Mouse (Mus musculus) heart, postnatal 14 days (tissue): ENCODE measurements around the gene Tma7. TPM values are rescaled to one million over a fixed set of nuclear protein-coding genes. Genes with fewer than 3 reads are reported as not detected.
A peak's percentile ranks its signal among the peaks of the same experiment; 100 is the strongest.

Source experiments
- DNase-seq, 2 experiments: peaks; one replicate each; pipeline ENCODE4 v3.0.0; 2021 to 2022
- intact Hi-C: fragments of 180-260 bp; cut with DNase I; formaldehyde crosslinking; loops from one replicate; pipeline ENCODE4 v1.15.1; 2025
- total RNA-seq, 2 experiments: library from RNA; stranded (reverse); gene quantifications; 2 replicates each; pipeline ENCODE4 v1.2.3; 2021

The Tma7 gene
- total RNA-seq, 2 experiments from 2014 or later: 220 to 279 TPM

DNA sequence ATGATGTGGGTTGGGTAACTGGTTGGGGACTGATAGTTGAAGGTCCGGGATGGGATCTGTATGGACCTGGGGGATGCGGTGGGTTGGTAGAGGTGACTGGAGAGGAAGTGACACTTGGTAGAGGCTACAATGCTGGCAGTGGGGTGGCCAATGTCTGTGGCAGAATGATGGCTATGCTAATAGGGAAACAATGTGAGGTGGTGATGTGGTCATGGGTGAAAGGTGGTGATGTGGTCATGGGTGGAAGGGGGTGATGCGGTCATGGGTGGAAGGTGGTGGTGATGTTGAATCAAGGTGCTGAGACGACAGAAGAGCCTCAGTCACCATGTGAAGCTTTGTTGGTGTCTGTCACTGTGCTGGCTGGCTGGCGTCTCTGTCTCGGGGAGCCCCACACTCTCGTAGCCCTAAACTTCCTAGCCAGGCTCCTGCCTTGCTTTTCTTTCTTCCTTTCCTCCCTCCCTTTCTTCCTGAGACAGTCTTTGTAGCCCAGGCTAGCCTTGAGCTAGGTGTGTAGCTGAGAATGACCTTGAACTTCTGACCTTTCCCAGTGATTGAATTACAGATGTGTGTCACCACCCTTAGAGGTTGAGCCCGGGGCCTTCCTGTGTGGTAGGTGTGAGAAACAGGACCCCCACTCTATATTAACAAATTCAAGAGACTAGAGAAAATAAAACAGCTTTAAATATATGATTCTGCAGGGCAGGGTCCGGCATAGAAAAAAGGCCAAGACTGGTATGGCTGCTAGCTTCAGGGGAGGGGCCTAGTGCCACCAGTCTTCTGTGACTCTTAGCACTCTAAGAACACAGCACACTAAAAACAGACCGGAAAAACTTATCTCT, 30.5 kb downstream of the Tma7 start:
- intact Hi-C loops: no loop called here
- peak in 1 of 2 experiments; percentile 1 for DNase-seq

DNA sequence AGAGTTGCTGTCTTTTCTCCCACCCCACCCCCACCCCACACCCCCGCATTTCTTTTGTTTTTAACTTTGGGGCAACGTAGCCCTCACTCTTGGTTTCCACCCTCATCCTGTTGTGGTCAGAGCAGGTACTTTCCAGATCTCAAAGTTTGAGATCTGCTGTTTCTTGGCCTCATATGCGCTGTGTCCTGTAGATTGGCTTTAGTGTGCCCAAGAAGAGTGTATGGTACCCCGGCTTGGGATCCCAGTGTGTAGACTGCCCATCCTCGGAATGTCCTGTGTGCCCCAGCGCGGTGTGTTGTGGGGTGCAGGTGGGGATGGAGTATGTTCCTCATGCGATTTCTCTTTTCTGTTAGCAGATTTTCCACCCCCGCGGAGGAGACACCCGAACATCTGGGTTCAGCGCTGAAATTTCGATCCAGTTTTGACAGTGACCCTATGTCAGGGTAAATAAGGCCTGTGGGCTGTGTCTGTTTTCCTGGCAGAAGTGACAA, 31.3 kb downstream of the Tma7 start:
- intact Hi-C loops: no loop called here
- DNase-seq: peak in 1 of 2 experiments; percentile 0

DNA sequence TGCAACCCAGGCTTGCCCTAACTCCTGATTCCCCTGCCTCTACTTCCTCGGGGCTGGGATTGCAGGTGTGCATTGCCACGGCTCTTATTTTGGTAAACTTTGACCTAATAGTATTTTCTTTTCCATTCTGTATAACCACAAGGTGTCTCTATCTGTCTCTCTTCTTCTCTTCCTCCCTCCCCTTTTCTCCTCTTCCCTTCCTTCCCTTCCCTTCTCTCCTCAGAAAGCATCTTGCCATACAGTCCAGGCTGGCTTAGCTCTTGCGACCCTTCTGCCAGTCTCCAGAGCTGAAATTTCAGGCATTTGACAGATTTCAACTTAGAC, 31.8 kb downstream of the Tma7 start:
- intact Hi-C loops: no loop called here
- peak in 1 of 2 experiments; percentile 0 for DNase-seq

DNA sequence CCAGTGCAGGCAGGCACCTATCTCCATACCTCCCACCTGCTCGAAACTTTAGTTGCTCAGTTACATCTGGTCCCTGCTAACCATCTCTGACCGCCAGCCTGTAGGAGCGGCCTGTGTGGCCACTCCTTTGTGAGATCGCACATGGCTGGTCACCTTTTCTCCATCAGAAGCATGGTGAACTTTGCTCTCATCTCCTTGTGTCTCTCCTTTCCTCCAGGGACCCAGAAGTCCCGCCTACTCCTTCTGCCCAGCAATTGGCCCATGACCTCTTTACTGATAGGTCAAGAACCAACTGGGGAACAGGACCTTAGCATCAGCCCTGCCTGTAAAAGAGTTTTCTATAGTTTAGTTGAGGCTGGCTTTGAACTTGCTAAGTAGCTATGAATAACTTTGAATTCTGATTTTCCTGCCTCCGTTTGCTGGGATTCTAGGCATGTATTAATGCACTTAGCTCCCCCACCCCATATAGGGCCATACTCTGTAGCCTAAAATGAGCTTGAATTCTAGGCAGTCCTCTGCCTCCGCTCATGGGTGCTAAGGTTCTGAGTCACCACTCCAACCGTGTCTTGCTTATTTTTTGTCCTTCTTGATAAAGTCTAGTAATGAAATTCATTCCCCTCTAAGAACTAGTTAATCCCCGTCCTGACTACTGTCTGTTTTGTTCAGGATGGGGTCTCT, 32.3 kb downstream of the Tma7 start:
- intact Hi-C loops: no loop called here
- peak in 1 of 2 experiments; percentile 1 for DNase-seq

DNA sequence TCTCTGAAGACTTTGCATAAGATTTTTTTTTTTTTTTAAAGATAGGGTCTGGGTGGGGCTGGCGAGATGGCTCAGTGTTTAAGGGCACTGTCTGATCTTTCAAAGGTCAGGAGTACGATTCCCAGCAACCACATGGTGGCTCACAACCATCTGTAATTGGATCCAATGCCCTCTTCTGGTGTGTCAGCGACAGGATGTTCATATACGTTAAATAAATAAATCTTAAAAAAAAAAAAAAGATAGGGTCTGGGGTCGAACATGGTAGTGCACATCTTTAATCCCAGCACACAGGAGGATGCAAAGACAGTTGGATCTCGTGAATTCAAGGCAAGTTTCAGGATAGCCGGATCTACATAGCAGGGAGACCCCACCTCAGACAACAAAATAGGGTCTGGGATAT, 33.1 kb downstream of the Tma7 start:
- DNase-seq: no peak
- intact Hi-C loops: no loop called here

DNA sequence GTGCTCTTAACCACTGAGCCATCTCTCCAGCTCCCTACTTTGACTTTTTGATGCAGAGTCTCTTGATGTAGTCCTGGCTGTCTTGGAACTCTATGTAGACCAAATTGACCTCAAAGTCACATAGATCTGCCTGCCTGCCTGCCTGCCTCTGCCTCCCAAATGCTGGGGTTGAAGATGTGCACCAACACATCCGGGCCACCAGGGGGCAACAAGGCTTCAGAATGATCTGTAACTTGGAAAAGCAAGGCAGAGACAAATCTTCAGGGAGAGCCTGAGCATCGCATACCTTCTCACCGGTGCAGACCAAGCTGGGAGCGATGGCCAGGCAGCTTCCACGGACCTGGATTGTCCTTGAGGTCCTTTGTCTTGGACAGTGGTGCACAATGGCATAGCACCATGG, 36.1 kb downstream of the Tma7 start:
- intact Hi-C loops: no loop called here

DNA sequence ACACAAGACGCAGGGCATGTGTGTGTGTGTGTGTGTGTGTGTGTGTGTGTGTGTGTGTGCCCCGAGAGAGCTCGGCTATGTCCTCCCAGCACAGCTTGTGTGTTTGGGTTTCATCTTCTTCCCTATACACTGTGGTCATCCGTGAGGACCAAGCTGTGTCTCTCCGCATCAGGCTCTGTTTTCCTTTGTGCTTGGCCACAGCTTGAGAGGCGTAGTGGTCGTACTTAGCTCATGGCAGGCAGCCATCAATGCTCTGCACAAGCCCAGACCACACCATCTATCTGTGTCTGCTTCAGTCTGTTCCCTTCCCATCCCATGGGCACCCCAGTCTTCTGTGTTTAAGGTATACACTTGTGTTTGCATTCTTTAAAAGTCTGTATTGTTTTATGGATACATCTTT, 41.0 kb downstream of the Tma7 start:
- intact Hi-C loops: no loop called here
- DNase-seq: no peak

More for the DNA sequence above, 36.1 kb downstream of the Tma7 start:
- DNase-seq: peak; percentile 55 to 68

DNA sequence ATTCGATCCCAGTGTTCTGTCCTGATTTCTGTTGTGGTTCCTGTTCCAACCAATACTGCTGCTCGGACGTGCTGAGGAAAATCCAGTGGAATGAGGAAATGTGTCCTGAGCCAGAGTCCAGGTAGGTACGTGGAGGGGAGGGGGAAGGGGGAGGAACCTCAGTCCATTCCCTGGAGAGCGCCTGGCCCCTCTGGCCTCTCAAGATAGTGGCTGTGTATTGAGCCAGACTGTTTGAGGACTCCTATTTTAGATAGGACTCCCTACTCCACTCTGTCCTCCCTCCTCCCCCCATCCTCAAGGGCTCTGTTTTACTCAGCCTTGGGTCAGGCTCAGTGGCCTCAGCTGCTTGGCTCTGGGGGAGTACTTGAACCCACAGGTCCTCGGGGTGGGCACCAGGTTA, 41.5 kb downstream of the Tma7 start:
- DNase-seq: peak in 1 of 2 experiments; percentile 2
- intact Hi-C loops: no loop called here

DNA sequence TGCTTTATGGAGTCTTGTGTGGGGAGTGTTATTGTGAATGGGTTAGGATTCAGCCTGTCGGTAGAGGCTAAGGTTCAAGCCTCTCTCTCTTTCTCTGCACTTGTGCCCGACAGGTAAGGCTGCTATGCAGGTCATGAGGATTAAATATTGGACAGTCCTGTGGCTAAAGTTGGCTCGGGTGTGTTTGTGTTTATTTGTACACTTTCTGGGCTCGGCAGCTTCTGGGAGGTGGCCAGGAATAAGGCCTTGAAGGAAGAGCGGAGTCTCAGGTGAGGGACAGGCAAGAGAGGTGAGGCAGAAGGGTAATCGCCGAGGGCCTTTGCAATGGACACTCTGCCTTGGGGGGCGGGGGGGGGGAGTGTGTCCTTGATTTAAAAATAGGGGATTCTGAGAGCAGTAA, 42.2 kb downstream of the Tma7 start:
- intact Hi-C loops: no loop called here
- DNase-seq: no peak

DNA sequence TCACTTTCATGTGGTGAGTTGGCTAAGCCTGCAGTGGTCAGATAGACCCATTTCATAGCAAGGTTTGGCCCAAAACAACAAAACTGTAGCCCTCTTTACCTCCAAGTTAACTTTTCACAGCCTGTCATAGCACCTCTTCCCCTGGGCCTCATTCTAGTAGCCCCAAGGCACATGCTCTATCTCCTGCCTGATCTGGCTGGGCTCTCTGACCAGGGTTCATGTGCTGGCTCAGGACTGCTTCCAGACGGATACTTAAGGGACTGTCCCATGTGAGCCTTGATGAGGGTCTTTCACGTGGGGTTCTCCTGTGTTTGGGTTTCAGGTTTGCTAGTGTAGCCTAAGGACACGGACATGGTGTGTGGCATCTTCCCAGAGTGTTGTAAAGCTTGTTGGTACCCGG, 42.7 kb downstream of the Tma7 start:
- no peak for DNase-seq
- intact Hi-C loops: no loop called here

DNA sequence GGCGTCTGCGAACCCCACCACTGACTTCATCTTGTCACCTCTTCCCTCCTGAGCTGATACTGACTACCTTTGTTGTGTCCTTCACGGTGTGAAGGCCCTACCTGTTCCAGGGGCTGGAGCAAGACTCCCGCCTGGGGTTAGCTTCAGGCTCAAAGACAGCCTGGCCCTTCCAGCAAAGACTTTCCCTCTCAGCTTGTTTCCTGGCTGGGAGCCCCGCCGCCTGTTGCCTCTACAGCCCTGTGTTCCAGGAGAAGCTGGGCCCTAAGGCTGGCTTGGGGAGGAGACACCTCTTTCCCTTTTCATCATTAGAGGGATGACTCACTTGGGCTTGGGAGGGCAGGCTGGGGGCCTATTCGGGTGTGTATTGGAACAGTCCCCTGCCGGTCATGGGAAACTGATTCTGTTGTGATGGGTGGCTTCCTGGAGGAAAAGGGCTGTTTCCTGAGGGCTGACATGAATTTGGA, 43.5 kb downstream of the Tma7 start:
- DNase-seq: peak; percentile 59 to 66
- intact Hi-C loops: no loop called here

DNA sequence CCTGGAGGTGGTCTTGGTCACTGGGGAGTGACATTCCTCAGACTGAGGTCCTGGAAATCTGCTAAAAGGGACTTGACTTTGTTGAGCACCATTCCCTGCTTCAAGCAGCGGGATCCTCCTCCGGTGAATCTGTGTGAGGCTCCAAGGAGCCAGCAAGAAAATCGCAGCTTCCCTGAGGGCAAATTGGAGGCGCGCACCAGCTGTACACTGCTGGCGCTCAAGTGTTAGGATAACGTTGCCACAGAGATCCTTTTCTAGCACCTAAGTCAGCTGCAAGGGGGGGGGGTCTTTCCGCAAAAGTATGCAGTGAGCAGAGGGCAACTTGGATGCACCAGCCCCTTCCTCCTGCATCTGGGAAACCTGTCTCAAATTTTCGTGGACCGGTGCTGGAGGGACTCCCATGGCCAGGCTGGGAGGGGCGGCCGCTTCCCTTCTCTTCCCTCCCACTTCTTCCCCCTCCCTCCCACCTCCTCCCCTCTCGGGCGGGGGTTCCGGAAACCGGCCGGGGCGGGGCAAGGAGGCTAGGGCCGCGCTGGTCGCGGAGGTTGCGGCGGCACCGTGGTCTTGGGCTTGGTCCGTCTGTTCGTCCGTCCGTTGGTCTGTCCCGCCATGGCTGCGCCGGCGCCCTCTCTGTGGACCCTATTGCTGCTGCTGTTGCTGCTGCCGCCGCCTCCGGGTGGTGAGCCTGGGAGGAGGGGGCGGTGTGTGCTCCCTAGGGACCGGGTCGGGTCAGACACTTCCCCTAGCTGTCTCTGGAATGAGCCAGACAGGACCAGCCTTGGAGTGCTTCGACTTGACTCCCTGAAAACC, 44.1 kb downstream of the Tma7 start, which contains the start of gene Shisa5:
Shisa5 (plus strand) TSS at position 480 of the 810 bp plus-strand sequence.
- DNase-seq: peak; percentile 88 to 89
- intact Hi-C loops: no loop called here

DNA sequence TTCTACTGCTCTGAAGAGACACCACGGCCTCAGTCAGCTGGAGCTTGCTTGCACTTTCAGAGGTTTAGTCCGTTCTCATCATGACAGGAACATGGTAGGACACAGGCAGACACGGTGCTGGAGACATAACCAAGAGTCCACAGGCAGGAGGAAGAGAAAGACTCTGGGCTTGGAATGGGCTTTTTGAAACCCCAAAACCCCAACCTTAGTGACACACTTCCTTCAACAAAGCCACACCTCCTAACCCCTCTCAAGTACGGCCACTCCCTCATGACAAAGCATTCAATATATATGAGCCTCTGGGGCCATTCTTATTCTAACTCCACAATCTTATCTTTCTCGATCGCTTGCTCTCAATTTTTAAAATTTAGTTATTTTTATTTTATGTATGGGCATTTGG, 50.0 kb downstream of the Tma7 start:
- intact Hi-C loops: no loop called here
- DNase-seq: no peak

DNA sequence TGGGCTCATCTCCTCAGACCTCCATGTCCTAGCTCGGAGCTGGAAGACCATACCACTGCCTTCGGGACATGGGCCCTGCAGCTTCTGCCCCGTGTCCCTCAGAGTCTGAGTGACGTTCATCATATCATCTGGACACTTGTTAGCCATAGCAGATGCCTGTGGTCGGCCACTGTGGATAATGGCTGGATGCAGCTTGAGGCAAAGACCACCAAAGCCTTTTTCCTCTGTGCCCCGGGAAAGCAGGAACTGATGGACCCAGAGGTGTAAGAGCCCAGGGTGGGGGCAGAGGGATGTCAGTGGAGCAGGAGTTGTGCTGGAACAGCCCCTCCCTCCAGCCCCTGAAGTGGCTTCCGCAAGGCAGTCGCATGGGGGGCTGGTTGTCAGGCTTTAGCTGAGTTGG, 50.7 kb downstream of the Tma7 start:
- intact Hi-C loops: no loop called here
- peak in 1 of 2 experiments; percentile 0 for DNase-seq

DNA sequence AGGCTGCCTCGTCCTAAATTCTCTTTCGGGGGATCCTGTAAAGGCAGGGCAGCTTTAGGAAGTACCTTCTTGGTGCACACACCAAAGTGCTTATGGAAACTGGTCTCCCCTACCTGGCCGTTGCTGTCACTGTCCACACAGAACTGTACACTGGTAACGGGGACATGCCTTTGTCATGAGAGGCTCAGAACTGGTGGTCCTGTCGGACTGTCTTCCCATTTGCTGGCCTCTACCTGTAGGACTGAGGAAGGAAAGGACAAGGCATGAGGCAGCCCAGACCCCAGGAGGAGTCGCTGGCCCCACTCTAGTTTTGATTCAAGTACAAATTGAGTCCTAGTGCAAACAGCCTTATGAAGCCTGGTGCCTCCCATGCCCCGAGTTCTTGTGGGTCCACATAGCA, 51.4 kb downstream of the Tma7 start:
- DNase-seq: peak in 1 of 2 experiments; percentile 0
- intact Hi-C loops: no loop called here

DNA sequence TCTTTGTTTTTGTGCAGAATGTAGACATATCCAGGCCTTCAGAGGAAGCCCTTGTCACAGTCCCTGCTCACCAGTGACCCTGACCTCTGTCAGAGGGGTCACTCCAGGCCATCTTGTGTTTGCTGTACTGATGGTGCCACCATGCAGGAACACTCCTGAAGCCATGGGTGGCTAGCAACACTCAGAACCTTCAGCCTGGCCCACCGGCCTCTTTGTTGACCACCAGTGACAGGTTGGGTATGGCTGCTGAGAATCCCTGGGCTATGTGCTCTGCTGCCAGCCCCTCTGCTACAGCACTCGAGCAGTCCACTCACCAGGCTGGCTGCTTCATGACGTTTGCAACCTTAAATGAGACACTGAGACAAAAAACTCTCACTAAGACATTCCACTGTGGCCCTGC, 52.1 kb downstream of the Tma7 start:
- peak in 1 of 2 experiments; percentile 0 for DNase-seq
- intact Hi-C loops: no loop called here

DNA sequence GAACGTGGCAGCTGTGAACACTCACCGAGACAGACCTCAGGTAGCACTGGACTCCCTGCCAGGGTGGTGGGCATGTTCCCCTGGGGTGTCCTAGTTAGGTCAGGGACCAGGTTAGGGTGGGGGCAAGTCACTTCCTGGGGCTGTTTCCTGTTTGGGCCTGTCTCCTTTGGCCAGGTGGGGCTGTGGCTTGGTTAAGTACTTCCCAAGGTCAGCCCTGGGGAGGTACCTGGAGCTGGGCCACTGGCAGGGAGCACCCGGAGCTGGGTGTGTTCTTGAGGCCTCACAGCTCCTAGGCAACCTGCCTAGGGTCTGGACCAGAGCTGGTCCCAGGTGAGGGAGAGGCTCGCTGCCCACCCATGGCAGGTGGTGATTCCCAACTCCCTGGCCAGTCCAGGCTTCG, 53.5 kb downstream of the Tma7 start:
- peak in 1 of 2 experiments; percentile 1 for DNase-seq
- intact Hi-C loops: no loop called here

DNA sequence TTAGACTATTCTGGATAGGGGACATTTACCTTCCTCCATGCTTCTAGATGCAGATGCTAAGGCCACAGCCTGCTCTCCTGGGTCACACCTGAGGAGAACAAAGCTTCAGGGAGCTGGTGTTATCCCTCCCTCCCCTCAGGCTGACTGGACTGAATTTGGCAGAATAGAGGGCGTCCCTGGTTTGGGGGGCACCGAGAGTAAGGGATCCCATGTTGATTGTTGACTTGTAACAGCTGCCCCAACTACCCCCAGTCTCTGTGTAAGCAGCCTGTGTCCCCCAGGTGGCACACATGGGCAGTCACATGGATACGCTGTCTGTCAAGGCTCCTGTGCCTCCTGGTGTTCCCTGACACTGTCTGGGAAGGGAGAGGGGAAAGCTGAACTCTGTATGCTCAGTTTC, 54.0 kb downstream of the Tma7 start:
- intact Hi-C loops: no loop called here
- DNase-seq: peak in 1 of 2 experiments; percentile 1

DNA sequence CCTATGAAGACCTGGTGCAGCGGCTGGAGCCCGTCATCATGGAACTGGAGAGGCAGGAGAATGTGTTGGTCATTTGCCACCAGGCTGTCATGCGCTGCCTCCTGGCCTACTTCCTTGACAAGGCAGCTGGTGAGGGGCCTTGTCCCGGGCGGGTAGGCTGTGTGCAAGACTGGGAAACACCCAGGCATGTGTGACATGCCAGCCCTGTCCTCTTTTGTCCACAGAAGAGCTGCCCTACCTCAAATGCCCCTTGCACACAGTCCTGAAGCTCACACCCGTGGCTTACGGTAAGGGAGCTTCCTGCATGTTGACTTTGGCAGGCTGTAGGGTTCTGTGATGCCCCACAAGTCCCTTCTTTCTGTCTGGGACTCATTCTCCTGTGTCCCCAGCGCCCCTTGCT, 54.9 kb downstream of the Tma7 start:
- peak; percentile 35 to 62 for DNase-seq
- intact Hi-C loops: no loop called here
